Mouse (Mus musculus): ENCODE results near the gene Prkar2a.
"Not testable (repeated sequence)": the region's sequence is repeated elsewhere in the genome, so short reads cannot be mapped to it uniquely, and the experiment has no call there.

The Prkar2a gene

DNA sequence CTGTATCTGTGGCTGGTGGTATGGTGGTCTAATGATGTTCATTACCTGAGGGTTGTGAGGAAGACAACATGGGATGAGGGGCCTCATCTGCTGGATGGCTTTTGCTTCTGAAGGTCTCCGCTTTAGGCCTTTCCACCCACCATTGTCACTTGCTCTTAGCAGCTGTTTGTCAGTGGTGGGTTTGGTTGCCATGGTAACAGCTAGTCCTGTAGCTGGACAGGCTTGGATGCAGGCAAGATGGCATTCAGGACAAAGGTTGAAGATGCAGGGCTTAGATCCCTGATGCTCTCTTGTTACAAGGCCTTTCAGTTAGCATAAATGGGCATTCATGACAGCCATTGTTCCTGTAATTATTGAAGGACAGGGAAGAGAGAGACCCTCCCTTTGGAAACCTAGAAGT, at the start of gene Prkar2a:
TSS of gene Prkar2a (plus strand) at position 209 of the 400 bp plus-strand sequence.
- DNase-seq (ENCODE audit: low spot score in 2 of 2) = no peak

DNA sequence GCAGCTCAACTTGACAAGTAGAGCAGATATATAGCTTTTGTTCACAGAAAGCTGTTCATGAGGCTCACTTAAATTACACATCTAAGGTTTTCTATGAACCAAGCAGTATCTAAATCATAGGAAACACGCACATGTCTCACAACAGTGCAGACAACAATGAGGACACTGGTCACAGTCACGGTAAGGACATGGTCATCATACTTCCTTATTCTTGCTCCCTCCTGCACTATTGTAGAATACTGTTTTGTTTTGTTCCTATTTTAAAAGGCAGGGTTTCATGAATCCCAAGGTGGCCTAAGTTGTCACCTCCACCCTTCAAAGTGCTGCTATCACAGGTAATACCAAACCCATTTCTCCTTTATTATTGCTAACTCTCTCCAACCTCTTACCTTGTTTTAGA, 49.3 kb upstream of the Prkar2a start:
- no peak for DNase-seq (ENCODE audit: low spot score in 2 of 2)

DNA sequence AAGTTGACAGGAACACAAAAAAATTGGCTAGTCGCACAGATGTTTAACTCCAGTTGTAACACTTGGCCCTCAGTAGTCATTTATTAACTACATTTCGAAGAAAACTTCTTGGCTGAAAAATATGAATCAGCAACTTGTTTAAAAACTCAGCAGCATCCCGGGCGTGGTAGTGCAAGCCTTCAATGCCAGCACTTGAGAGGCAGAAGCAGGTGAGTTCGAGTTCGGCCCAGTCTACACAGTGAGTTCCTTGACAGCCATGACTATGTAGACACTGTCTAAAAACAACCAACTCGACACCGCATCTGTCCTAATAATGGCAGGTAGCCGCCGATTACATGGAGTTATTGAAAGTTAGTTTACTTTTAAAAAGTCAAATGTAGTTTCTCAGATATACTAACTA, 40.9 kb upstream of the Prkar2a start:
- DNase-seq (ENCODE audit: low spot score in 2 of 2) = peak in 1 of 2 experiments; percentile 6

DNA sequence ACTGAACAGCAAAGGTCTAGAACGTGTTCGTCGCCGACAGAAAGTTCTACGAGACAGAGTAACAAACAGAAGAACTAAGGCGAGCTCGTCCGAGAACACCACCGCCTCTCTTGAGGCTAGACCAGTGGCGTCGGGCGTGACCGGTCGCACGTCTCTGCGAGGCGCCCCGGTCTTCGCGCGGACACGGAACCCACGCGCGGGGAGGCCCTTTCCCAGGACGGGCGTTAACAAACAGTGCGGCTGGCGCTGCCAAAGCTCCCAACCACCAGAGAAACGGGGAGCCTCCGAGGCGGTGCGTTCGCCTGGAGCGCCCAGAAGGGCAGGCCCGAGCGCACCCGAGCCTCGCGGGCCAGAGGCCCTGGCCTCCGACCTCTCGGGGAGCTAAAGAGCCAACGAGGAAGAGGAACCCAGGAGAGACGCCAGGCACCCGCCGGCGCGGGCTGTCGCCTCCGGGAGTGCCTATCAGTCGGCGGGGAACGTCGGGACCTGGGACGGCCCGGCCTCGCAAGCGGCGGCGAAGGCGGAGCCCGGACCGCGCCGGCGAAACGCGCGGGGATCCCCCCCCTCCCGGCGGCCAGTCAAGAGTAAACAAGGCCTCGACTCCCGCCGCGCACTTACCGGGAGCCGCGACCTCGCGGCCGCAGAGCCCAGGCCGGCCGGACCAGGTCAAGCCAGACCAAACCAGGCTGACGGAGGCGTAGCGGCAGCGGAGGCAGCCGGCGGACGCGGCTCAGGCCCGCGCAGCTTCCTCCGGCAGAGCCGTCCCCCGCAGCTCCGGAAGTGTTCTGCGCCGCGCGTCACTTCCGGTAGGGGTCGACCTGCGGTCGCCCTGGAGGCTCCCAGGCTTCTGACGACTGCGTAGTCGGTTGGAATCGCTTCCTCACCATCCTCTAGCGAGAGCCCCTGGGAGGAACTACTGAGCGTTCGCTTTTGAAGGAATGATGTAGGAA, 40.2 kb upstream of the Prkar2a start, which contains the start of gene Arih2:
TSS of gene Arih2 (minus strand) at position 776 of the 950 bp plus-strand sequence.
- peak; percentile 92 to 93 for DNase-seq (ENCODE audit: low spot score in 2 of 2)

DNA sequence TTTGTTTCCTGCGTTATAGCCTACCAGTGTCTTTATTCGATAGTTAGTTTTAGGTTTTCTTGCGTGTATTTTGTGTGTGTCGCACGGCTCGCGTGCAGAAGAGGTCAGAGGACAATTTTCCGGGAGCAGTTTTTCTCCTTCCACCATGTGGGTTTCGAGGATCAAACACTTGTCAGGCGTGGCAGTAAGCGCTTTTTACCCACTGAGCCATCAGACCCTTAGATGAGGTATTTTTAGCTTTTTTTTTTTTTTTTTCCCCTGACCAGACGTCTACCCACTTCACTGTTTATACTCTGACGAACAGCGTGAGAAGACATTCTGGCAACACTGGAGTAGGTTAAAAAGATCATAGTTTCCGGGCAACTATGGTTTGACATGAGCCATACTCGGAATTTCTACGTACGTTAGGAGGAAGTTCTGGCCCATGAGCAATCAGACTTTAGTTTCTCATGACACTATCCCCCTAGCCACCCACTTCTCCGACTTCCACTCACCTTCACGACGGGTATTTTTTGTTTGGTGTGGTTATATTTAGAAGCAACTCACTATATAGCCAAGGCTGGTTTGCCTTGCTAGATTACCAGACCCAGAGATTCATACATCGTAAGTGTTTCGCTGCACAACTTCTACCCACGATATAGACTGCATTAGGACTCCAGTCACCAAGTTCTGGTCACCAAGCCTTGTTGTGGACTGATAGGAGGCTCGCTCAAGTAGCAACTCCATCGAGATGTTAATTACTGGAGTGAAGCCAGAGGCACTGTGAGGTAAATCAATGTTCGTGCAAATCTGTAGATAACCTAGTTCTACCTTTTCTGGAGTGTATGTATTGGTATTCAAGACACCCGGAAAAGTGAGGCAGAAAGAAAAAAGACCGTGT, 39.3 kb upstream of the Prkar2a start:
- peak in 1 of 2 experiments; percentile 6 for DNase-seq (ENCODE audit: low spot score in 2 of 2)

DNA sequence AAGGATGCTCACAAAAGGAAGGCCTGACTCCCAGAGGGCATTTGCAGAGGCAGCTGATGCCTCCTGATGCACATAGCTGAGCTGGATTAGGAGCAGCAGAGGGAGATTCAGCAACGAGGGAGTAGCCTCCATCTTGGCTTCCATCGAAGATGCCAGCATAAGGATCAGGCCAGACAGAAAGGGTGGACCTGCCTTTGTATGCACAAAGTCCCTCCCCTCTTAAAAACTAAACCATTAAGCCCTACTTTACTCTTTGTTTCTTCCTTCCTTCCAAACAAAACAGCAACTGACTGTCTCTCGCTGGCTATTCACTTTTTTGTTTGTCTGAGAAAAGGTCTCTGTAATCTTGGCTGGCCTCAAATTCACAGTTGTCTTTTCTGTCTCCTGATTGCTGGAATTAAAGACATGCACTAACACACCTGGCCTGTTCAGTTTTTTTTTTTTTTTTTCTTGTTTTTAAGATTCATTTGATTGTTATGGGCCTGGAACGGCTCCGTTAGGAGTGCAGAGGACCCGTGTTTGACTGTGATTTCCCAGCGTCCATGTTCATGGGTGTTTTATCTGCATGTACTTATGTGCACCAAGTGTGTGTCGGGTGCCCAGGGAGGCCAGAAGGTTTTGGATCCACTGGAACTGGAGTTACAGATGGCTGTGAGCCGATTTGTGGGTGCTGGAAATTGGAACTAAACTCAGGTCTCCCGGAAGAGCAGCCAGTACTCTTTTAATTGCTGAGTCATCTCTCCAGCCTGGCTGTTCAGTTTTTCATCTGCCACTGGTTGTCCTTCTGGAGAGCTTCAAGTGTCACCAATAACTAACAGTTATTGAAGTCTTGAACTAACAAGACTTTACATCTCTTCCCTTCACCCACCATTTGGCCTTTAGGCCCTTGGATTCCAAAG, 34.3 kb upstream of the Prkar2a start:
- DNase-seq (ENCODE audit: low spot score in 2 of 2) = no peak

DNA sequence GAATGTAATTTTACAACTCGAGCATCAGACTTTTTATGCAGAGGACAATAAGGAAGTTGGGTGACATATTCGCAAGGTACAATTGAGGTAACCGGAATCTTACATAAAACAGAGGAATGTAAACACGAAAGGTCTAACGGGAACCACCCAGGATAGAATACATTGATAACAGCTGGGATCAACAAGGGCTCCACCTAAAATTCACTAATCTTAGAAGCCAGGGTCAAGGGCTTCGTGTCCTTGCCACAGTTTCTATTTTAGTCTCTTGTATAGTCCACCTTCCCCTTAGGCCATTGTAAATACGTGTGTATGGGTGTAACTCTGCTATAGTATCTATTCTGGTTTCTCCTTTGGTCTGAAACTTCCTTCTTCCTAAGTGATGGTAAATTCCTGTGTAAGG, 33.2 kb upstream of the Prkar2a start:
- DNase-seq (ENCODE audit: low spot score in 2 of 2) = not testable (repeated sequence)

DNA sequence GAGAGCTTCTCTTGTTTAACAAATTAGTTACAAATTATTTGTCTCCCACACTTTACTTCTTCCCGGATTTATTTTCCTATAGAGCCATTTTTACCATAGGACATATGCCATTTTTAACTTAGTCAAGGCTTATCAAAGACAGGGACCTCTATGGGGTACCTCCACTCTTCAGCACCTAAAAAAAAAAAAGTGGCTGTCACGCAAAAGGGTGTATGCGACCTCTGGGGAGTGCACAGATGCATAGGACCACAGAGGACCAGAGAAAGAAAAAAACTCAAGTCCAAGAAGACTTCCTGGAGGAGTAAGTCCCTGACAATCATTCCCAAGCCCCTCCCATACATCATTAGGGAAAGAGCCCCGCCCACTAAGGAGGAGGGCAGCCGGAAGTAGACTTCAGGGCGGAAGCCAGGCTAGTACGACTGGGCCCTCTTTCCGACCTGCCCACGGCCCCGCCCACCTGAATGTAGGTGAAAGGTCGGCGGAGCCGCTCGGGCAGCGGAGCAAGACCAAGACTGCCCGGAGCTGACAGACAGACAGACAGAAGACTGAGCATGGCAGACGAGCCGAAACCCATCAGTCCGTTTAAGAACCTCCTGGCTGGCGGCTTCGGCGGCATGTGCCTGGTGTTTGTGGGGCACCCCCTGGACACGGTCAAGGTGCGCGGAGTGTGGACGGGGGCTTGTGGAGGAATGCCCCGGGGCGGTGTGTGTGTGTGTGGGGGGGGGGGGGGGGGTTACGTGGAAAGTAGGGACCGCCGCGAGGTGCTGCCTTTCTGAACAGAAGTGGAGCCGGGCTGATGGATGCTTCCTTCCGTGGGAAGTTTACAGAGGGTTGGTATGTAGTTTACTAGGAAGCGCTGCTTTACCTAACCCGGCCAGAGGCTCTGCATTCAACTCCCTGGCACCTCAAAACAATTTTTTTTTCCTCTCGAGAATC, 27.2 kb upstream of the Prkar2a start, which contains the start of gene Slc25a20:
TSS of gene Slc25a20 (plus strand) at position 412 of the 936 bp plus-strand sequence.
- DNase-seq (ENCODE audit: low spot score in 2 of 2) = peak; percentile 83

DNA sequence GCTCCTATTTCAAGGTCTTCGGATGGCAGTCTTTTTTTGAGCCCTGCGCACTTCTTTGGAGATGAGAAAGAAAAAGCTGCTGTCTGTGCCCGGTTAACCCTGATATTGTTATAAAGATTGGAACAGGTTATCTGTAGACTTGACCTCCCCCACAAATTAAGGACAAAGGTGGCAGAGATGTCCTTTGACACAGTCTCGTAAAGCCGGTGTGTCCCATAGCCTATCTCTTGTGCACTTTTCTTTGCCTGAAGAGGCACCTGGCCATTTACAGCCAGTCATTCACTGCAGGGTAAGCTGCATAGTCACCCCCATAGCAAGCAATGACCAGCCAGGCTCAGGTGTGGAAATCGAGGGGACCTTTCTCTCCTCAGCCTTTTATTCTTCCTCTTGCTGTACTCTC, 26.5 kb upstream of the Prkar2a start:
- DNase-seq (ENCODE audit: low spot score in 2 of 2) = no peak

DNA sequence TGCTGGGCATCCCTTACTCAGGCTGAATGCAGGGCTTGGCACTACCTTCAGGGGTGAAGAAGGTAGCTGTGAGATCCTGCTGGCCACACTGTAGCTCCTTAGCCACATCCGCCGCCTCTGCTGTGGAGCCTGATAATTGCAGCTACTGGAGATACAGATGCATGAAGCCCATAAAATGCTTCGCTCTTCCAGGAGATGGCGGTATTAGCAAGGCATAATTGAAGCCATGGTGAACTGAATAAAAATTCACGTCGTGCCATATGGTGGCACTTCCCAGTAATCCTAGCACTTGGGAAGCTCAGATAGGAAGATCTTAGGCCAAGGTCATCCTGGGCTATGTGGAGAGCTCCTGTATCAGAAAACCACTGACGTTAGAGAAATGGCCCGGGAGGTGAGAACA, 19.2 kb upstream of the Prkar2a start:
- DNase-seq (ENCODE audit: low spot score in 2 of 2) = no peak

DNA sequence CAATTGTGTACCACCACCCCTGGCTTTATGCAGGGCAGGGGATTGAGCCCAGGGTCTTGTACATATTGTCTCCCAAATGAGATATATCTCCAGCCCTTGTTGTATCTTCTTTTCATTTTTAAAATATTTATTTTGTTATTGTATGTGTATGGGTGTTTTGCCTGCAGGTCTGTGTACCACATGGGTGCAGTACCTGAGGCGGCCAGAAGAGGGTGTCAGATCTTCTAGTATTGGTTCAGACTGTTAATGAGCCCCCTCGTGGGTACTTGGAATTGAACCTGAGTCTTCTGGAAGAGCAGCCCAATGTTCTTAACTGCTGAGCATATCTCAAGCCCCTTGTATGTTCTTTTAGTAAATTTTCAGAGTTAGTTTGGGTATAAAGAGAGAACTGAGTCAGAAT, 16.0 kb upstream of the Prkar2a start:
- no peak for DNase-seq (ENCODE audit: low spot score in 2 of 2)

DNA sequence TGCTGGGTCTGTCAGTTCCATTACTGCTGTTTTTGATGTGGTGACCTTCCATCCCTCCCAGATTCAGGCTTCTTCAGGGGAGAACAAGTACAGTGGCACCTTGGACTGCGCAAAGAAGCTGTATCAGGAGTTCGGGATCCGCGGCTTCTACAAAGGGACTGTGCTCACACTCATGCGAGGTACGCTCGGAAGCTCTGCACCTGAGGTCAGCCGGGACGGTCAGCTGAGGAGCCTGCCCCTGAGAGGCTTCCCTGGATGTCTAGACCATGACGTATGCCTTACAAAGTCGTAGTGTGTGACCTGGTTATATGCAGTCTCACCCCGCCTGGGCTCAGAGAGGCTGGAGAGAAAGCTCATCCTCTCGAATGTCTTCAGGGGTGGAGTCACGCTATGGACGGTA, 9.1 kb upstream of the Prkar2a start:
- DNase-seq (ENCODE audit: low spot score in 2 of 2) = no peak

DNA sequence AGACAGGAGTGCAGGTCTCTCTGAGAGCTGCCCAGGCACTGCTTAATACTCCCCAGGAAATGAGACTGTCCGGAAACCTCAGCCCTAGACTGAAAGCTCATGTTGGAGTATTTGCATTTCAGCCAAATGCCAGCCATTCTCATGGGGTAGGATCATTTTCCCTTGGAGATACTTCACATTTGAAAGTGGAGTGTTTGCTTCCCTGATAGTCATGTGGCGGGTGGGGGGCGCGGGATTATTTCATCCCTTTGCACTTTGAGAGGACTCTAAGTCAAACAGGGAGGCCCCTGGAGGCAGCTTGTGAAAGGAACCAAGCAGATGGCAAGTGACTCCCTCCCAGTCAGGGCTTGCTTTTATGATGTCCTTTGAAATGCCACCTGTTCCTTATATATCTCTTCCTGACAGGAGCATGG, 2.6 kb upstream of the Prkar2a start:
- no peak for DNase-seq (ENCODE audit: low spot score in 2 of 2)

DNA sequence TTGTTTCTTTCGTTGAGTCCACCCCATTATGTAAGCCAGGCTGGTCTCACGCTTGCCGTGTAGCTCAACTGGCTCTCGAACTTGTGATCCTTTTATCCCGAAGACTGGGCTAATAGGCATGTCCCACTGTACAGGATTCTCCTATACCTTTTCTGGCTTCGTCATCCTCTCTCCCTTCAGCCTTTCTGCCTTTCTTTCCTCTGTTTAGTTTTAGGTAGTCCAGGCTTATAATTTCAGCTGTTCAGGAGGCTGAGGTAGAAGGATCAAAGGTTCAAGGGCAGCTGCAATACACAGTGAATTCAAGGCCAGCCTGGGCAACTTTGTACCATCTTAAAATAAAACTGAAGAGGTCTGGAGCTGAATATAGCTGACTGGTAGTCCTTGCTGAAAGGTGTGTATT, 1.9 kb upstream of the Prkar2a start:
- no peak for DNase-seq (ENCODE audit: low spot score in 2 of 2)

DNA sequence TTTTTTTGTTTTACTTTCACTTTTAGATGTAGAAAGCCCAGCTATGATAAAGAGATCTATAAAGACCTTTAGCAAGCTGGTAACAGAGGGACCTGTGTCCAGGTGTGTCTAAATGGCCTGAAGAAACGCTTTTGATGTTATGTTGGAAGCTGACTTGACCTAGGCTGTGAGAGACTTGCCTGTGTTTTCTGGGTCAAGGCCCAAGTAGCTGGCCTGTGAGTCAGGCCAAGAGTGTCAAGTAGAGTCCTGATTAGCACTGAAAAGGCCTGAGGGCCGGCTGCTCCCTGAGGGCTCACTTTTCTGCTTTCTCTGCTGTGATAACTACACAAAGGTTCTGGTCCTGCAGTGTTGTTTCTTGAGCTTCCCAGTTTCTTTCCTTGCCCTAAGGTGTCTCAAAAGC, 1.4 kb upstream of the Prkar2a start:
- DNase-seq (ENCODE audit: low spot score in 2 of 2) = no peak

DNA sequence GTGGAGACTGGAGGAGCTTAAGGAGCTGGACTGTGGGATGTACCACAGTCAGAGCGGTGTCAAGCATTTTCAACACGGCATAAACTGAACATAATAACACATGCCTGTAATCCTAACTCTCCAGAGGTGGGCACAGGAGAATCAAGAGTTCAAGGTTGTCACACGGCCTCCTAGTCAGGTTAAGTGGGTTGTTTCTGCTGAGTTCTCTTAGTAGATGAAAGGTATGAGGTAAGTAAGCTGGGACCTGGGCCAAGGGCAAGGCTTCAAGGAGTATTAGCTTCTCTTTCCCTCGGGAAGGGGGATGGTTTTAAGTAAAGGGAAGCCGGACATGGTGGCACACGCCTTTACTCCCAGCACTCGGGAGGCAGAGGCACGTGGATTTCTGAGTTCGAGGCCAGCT, 663 bp upstream of the Prkar2a start:
- no peak for DNase-seq (ENCODE audit: low spot score in 2 of 2)

DNA sequence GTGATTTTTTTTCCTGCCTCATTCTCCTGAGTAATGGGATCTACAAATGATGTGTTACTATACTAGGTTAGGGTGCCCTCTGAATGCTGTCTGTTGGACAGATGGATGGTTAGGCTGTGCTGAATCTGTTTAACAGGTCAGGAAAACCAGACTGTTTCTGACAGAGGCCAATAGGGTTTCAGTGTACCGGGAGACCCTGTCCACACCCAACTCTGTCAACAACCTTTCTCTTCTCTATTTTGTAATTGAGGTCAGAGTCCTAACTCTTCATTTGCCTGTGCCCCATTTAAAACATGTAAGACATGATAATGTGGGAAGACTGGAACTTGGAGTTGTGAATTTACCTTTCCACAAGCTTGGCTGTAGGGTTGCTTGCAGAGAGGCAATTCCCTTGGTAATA, 879 bp downstream of the Prkar2a start:
- DNase-seq (ENCODE audit: low spot score in 2 of 2) = no peak

DNA sequence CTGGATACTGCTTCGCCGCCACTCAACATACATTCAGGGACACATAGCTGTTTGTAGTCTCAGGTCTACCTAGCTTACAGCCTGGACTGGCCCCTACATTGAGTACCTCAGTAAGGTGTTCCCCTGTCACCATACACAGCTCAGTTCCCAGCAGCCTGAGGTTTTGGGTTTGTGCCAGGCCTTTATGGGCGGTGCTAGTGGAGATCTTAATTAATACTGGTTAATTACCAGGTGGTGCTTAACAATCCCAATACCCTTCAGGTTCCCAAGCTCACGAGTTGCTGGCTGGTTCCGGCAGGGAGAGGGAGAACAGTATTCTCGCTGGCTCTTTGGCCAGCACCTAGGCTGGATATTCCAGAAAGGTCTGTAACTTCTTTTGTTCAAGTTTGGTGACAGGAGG, 1.8 kb downstream of the Prkar2a start:
- DNase-seq (ENCODE audit: low spot score in 2 of 2) = no peak

DNA sequence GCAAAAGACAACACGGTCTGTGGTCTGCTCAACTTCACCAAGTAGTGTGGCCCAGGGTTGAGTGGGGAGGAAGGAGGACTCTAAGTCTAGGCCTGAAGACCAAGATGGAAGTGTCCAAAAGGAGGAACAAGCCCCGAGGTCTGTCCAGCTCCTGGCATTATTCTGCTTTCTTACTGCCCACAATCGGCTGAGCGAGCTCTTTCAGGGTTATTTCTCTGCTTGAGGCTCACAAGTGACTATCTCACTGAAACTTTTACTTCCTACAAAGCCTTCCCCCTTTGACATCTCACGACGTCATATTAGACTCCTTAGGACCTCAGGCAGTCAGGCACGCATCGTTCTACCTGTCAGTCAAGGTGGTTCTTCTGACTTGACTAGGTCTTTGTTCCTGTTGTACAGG, 2.3 kb downstream of the Prkar2a start:
- peak; percentile 14 to 15 for DNase-seq (ENCODE audit: low spot score in 2 of 2)

DNA sequence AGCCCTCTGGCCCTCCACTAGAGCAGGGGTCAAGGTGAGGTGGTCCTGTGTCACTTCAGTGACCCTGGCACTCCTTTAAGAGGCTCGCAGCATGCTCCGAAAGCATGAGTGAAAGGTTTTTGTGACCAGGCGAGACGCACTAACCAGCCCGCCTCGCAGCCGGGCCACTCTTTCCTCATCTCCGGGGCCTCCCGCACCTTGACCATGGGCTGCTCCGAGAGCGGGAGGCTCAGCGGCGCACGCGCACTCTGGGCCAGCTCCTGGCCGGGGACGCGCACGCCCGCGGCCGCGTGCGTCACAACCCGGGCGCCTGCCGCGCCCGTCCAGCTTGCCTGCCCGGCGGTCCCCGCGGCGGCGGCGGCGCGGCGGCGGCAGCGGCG, 2.7 kb downstream of the Prkar2a start:
- peak; percentile 89 to 90 for DNase-seq (ENCODE audit: low spot score in 2 of 2)

All from heart, adult 9 months (tissue).